Mouse (Mus musculus): Measurements from ENCODE around the gene AU022751.

Gene AU022751

GRCm38 (mm10) chrX:6082954-6083680 lies at the start of gene AU022751:
Gene AU022751, minus strand, starts transcription at chrX:6083419.
- DNase-seq, result no peak

- peak in 1 of 2 experiments; percentile 25 for DNase-seq
Measured at GRCm38 (mm10) chrX:6091996-6092757, 9.0 kb upstream of the AU022751 start.

- DNase-seq, result no peak
Measured at GRCm38 (mm10) chrX:6091547-6091946, 8.3 kb upstream of the AU022751 start.

GRCm38 (mm10) chrX:6061563-6061962 lies 21.7 kb downstream of the AU022751 start:
- DNase-seq, result no peak

DNA sequence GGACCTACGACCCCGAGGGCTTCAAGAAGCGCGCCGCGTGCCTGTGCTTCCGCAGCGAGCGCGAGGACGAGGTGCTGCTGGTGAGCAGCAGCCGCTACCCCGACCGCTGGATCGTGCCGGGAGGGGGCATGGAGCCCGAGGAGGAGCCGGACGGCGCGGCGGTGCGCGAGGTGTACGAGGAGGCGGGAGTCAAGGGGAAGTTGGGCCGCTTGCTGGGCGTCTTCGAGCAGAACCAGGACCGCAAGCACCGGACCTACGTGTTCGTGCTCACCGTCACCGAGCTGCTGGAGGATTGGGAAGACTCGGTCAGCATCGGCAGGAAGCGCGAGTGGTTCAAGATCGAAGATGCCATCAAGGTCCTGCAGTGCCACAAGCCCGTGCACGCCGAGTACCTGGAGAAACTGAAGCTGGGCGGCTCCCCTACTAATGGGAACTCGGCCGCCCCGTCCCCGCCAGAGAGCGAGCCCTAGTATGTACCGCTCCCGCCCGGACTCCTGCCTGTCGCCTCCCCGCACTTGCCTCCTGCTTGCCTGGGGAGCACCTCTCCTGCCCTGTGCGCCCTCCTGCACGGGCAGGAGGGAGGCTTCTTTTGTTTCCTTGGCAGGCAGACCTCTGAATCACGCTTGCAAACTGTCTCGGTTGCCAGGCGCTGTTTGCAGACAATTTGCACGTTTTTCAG lies 35.1 kb downstream of the AU022751 start:
- peak in 1 of 2 experiments; percentile 0 for DNase-seq

- DNase-seq, result peak; percentile 1 to 13
Measured at GRCm38 (mm10) chrX:6047066-6047935, 35.9 kb downstream of the AU022751 start, which contains the start of gene Nudt11. Gene Nudt11, plus strand, starts transcription at chrX:6047453.

All from kidney, postnatal 36 days (tissue).